Mouse (Mus musculus) intestine, embryonic 16.5 days (tissue): ENCODE measurements around the gene Olfr872. TPM values are rescaled to one million over a fixed set of nuclear protein-coding genes. Genes with fewer than 3 reads are reported as not detected.

ENCODE experiments used
- polyA plus RNA-seq: library from polyadenylated mRNA; unstranded; fragments of >200 nt; fragmentation: Nextera tagmentation; extraction: Ambion mirVana; gene quantifications from 2 replicates; pipeline ENCODE4 v1.2.1, GENCODE M21; 2015

Olfr872 gene
- polyA plus RNA-seq, 1 experiment from 2014 or later = not detected

Other genes with a start within 250 kb of the Olfr872 start
- not detected in 2 replicates for gene Olfr866, start 209.1 kb upstream of the Olfr872 start, polyA plus RNA-seq
- not detected in 2 replicates for gene Olfr867, start 179.6 kb upstream of the Olfr872 start, polyA plus RNA-seq
- not detected in 2 replicates for gene Olfr868, start 138.5 kb upstream of the Olfr872 start, polyA plus RNA-seq
- gene Olfr869, start 108.1 kb upstream of the Olfr872 start, polyA plus RNA-seq = not detected in 2 replicates
- not detected in 2 replicates for gene Olfr870, start 63.1 kb upstream of the Olfr872 start, polyA plus RNA-seq
- not detected in 2 replicates for gene Olfr871, start 24.9 kb upstream of the Olfr872 start, polyA plus RNA-seq
- gene Olfr39, start 45.2 kb downstream of the Olfr872 start, polyA plus RNA-seq = not detected in 2 replicates
- not detected in 2 replicates for gene Olfr873, start 61.4 kb downstream of the Olfr872 start, polyA plus RNA-seq
- not detected in 2 replicates for gene Olfr18, start 99.0 kb downstream of the Olfr872 start, polyA plus RNA-seq
- 22.8 and 25.9 TPM in 2 replicates for gene Zfp560, start 148.1 kb downstream of the Olfr872 start, polyA plus RNA-seq
- gene Zfp26, start 223.0 kb downstream of the Olfr872 start, polyA plus RNA-seq = 9.7 TPM in 2 replicates